Mouse (Mus musculus) erythroblast, embryonic 14.5 days (primary cell): ENCODE results near the gene Pigz. TPM values are rescaled to one million over a fixed set of nuclear protein-coding genes. Genes with fewer than 3 reads are reported as not detected.

ENCODE experiments used
- H3K27me3 ChIP-seq: 2 replicates; pipeline ENCODE4 v1.6.1; 2012; ENCODE audit warnings: inconsistent platforms; ENCODE audit not compliant: control insufficient read depth
- H3K36me3 ChIP-seq: 2 replicates; pipeline ENCODE4 v1.6.1; 2012; ENCODE audit warnings: mild to moderate bottlenecking, inconsistent platforms; ENCODE audit not compliant: control insufficient read depth
- H3K4me1 ChIP-seq: 2 replicates; pipeline ENCODE4 v1.6.1; 2012; ENCODE audit warnings: inconsistent platforms; ENCODE audit not compliant: control insufficient read depth
- H3K4me3 ChIP-seq: replicated peaks from 2 replicates; pipeline ENCODE3; 2012; ENCODE audit warnings: moderate library complexity, mild to moderate bottlenecking, inconsistent platforms
- H3K9me3 ChIP-seq: 2 replicates; pipeline ENCODE4 v1.6.1; 2012; ENCODE audit warnings: low read length, inconsistent platforms, mixed read lengths; ENCODE audit not compliant: control insufficient read depth
- GATA1 ChIP-seq: IDR thresholded peaks from 2 replicates; pipeline ENCODE4 v1.6.1; 2012; ENCODE audit warnings: low read length, inconsistent platforms, mixed read lengths
- TAL1 ChIP-seq: IDR thresholded peaks from 3 replicates; pipeline ENCODE4 v1.6.1; 2012; ENCODE audit warnings: low read length, inconsistent platforms, mixed read lengths
- polyA plus RNA-seq: library from polyadenylated mRNA; stranded (reverse); fragments of >175 nt; gene quantifications from 2 replicates; pipeline ENCODE4 v1.2.3, GENCODE M21; 2012

Pigz gene
- polyA plus RNA-seq, 1 experiment, result 0.02 TPM

- no peaks in the 10 kb centered on the region for H3K9me3 ChIP-seq
- no peak overlapping the region for H3K4me3 ChIP-seq
- H3K4me1 ChIP-seq, result no peaks in the 10 kb centered on the region
- H3K27me3 ChIP-seq, result no peaks in the 10 kb centered on the region
- H3K36me3 ChIP-seq, result peaks cover 45% of the 10 kb centered on the region
- TF ChIP-seq GATA1, result no peak
Measured at GRCm38 (mm10) chr16:31975258-31975657, 41.6 kb downstream of the Pigz start.

GRCm38 (mm10) chr16:31979501-31979900 lies 45.9 kb downstream of the Pigz start:
- TF ChIP-seq GATA1, result no peak
- no peak overlapping the region for H3K4me3 ChIP-seq
- H3K4me1 ChIP-seq, result no peaks in the 10 kb centered on the region
- peaks cover 31% of the 10 kb centered on the region for H3K36me3 ChIP-seq
- H3K9me3 ChIP-seq, result no peaks in the 10 kb centered on the region
- no peaks in the 10 kb centered on the region for H3K27me3 ChIP-seq

GRCm38 (mm10) chr16:31980946-31981345 lies 47.3 kb downstream of the Pigz start:
- Histone ChIP-seq H3K4me1 (no peaks in the 10 kb centered on the region), H3K27me3 (no peaks in the 10 kb centered on the region), H3K9me3 (no peaks in the 10 kb centered on the region), H3K4me3 (no peak overlapping the region), H3K36me3 (peaks cover 31% of the 10 kb centered on the region)
- TF ChIP-seq GATA1, result no peak
- no peak for TF ChIP-seq TAL1

GRCm38 (mm10) chr16:31992039-31992438 lies 58.4 kb downstream of the Pigz start:
- peaks cover 35% of the 10 kb centered on the region for H3K36me3 ChIP-seq
- H3K9me3 ChIP-seq, result no peaks in the 10 kb centered on the region

GRCm38 (mm10) chr16:31993195-31993594 lies 59.5 kb downstream of the Pigz start:
- Histone ChIP-seq H3K27me3 (no peaks in the 10 kb centered on the region), H3K4me1 (no peaks in the 10 kb centered on the region), H3K4me3 (no peak overlapping the region), H3K36me3 (peaks cover 28% of the 10 kb centered on the region), H3K9me3 (no peaks in the 10 kb centered on the region)
- TF ChIP-seq GATA1 (no peak), TAL1 (no peak)

More at GRCm38 (mm10) chr16:31992039-31992438, 58.4 kb downstream of the Pigz start:
- H3K4me3 ChIP-seq, result no peak overlapping the region
- no peaks in the 10 kb centered on the region for H3K27me3 ChIP-seq
- H3K4me1 ChIP-seq, result no peaks in the 10 kb centered on the region
- TF ChIP-seq TAL1, result no peak
- no peak for TF ChIP-seq GATA1

- no peaks in the 10 kb centered on the region for H3K4me1 ChIP-seq
- H3K9me3 ChIP-seq, result no peaks in the 10 kb centered on the region
- H3K27me3 ChIP-seq, result no peaks in the 10 kb centered on the region
- no peak overlapping the region for H3K4me3 ChIP-seq
- TF ChIP-seq TAL1, result no peak
- no peak for TF ChIP-seq GATA1
- H3K36me3 ChIP-seq, result peaks cover 24% of the 10 kb centered on the region
Measured at GRCm38 (mm10) chr16:31993946-31994345, 60.3 kb downstream of the Pigz start.

Other genes with a start within 250 kb of the Pigz start
- 0.01 TPM in 1 of 2 replicates, not detected in the other for gene Meltf, start 55.0 kb upstream of the Pigz start, polyA plus RNA-seq
- gene 0610012G03Rik, start 14.6 kb downstream of the Pigz start, polyA plus RNA-seq, result 5.5 and 5.9 TPM in 2 replicates
- gene Ncbp2, start 14.7 kb downstream of the Pigz start, polyA plus RNA-seq, result 5.8 and 7.7 TPM in 2 replicates
- 0.06 and 0.07 TPM in 2 replicates for gene Senp5, start 69.4 kb downstream of the Pigz start, polyA plus RNA-seq
- 0.41 and 0.52 TPM in 2 replicates for gene Pak2, start 145.5 kb downstream of the Pigz start, polyA plus RNA-seq
- gene Pigx, start 165.9 kb downstream of the Pigz start, polyA plus RNA-seq, result 0.18 and 0.22 TPM in 2 replicates
- gene Cep19, start 165.9 kb downstream of the Pigz start, polyA plus RNA-seq, result 0.02 and 0.11 TPM in 2 replicates
- gene Nrros, start 231.7 kb downstream of the Pigz start, polyA plus RNA-seq, result 0.17 and 0.60 TPM in 2 replicates
- gene Bex6, start 246.0 kb downstream of the Pigz start, polyA plus RNA-seq, result not detected in 2 replicates